Mouse (Mus musculus) forebrain, embryonic 11.5 days (tissue): ENCODE data around the gene Mast4. TPM values are rescaled to one million over a fixed set of nuclear protein-coding genes. Genes with fewer than 3 reads are reported as not detected.
A peak's percentile ranks its signal among the peaks of the same experiment; 100 is the strongest.

Experiments used
- ATAC-seq: fragments of 200-750 bp; cut with Nextera tagmentation; replicated peaks from 2 replicates; pipeline ENCODE4 v1.8.0; 2017; ENCODE audit warnings: moderate TSS enrichment; ENCODE audit not compliant: low FRiP score
- DNase-seq: peaks from one replicate; pipeline ENCODE4 v3.0.0-alpha.2; 2017; ENCODE audit warnings: low spot score
- H3K27ac ChIP-seq: fragments of 300-500 bp; sonication (generic); 2 replicates; pipeline ENCODE4 v1.5.1; 2014; ENCODE audit warnings: low read depth, low read length
- H3K27me3 ChIP-seq: fragments of 300-500 bp; sonication (generic); 2 replicates; pipeline ENCODE4 v1.6.1; 2014; ENCODE audit warnings: mild to moderate bottlenecking, low read length, mixed read lengths; ENCODE audit not compliant: control insufficient read depth, insufficient read depth
- H3K36me3 ChIP-seq: fragments of 300-500 bp; sonication (generic); 2 replicates; pipeline ENCODE4 v1.6.1; 2014; ENCODE audit warnings: mild to moderate bottlenecking, low read length, moderate library complexity, mixed read lengths; ENCODE audit not compliant: control insufficient read depth, insufficient read depth
- H3K4me1 ChIP-seq: fragments of 300-500 bp; sonication (generic); replicated peaks from 2 replicates; pipeline ENCODE4 v1.6.1; 2014; ENCODE audit warnings: low read length, mixed read lengths; ENCODE audit not compliant: control insufficient read depth, insufficient read depth
- H3K4me2 ChIP-seq: fragments of 300-500 bp; sonication (generic); 2 replicates; pipeline ENCODE4 v1.6.1; 2014; ENCODE audit warnings: low read depth, mild to moderate bottlenecking, low read length, moderate library complexity, mixed read lengths; ENCODE audit not compliant: severe bottlenecking
- H3K4me3 ChIP-seq: fragments of 300-500 bp; sonication (generic); 2 replicates; pipeline ENCODE4 v1.5.1; 2014; ENCODE audit warnings: low read depth, low read length
- H3K9ac ChIP-seq: fragments of 300-500 bp; sonication (generic); 2 replicates; pipeline ENCODE4 v1.6.1; 2014; ENCODE audit warnings: low read length
- H3K9me3 ChIP-seq: fragments of 300-500 bp; sonication (generic); 2 replicates; pipeline ENCODE4 v1.6.1; 2016; ENCODE audit warnings: low read length, mixed read lengths; ENCODE audit not compliant: control insufficient read depth
- WGBS: fragments of 180-500 bp; shearing (Covaris S2); extraction: QIAGEN DNeasy Blood & Tissue Kit; methylation state at CpG from one replicate; pipeline ENCODE4 v1.1.7; 2014; 5-methylcytosine and 5-hydroxymethylcytosine counted together
- polyA plus RNA-seq: library from polyadenylated mRNA; unstranded; fragments of >200 nt; fragmentation: Nextera tagmentation; extraction: Ambion mirVana; gene quantifications from 2 replicates; pipeline ENCODE4 v1.2.1, GENCODE M21; 2014

Mast4 gene
- polyA plus RNA-seq, 1 experiment from 2014 or later: 23.5 TPM

DNA sequence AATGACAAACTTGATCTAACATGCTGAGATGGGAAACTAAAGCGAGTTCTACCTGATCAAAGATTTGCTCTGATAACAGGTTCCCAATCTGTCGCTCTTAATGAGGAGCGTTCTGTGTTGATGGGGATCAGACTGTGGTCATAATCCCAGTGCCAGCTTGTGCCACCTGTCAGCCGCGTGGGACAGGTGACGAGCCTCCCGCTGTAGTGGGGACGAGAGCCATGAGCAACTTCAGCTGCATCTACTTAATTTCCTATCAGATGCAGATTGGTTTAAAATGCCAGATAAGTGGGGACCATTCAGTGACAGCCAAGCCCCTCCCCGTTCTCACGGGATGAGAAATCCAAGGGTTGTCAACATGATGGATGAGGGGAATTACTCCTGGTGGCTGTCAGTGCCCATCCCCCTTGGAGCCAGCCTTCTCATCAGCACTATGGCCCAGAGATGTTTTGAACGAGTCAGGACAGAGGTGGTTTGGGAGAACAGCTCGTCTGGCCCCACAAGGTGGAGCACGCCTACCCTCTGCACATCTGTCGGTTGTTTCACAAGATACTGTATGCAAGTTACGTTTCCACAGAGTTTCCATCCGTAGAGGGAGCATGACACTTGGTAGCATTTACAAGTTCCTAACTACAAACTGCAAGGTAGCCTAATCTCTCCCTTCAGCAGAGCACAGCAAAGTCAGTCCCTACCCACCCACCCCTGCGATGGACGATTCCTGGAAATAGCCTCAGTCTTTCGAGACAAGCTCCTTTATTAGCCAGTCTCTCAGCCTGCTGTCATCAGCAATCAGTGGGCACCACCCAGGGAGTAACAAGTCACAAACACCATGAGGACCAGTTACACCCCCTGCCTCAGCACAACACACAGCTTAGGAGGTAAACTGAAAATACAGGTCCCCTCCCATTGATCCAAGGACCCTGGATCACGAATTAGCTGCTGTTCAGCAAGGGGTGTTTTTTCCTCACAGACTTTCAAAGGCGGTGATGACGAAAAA is 212.2 kb downstream of the Mast4 start:
- DNase-seq (no peak), ATAC-seq (0 out of 2 replicates have a peak, but pooled peaks have one; percentile 23)
- Histone ChIP-seq H3K4me1 (no peaks in the 10 kb centered on the region; the same call in 1 of the 2 replicates), H3K4me3 (no peak overlapping the region), H3K27ac (no peak overlapping the region), H3K9ac (no peak overlapping the region), H3K4me2 (no peak overlapping the region), H3K9me3 (no peaks in the 10 kb centered on the region), H3K27me3 (no peaks in the 10 kb centered on the region), H3K36me3 (no peaks in the 10 kb centered on the region)
- WGBS: 69% methylated on average over 22 of the region's 22 CpGs

DNA sequence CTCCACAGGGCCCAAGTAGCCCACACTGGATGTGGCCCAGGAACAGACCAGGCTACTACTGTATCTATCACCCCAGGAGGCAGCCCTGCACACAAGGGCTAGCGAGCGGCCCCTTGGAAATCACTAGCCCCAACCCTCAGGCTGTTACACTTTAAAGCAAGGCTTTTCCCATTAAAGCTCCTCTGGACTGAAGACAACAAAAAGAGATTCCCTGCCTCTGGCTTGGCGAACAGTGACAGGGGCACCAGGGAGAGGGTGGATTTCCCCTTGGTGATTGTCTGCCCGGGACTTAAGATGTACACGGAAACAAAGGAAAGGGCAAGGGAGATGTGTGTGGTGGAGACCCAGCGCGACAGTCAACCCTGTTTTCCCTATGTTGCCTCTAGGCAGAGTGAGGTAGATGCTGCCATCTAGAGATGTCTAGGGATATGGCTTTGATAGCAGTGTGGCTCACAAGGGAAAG is 213.6 kb downstream of the Mast4 start:
- ATAC-seq: peak; percentile 74
- Histone ChIP-seq H3K27ac (no peak overlapping the region), H3K4me3 (no peak overlapping the region), H3K4me1 (no peaks in the 10 kb centered on the region; the same call in 1 of the 2 replicates), H3K27me3 (no peaks in the 10 kb centered on the region), H3K36me3 (no peaks in the 10 kb centered on the region), H3K9ac (no peak overlapping the region; the same call in 1 of the 2 replicates), H3K4me2 (peak overlapping the region; percentile 19; the same call in 1 of the 2 replicates), H3K9me3 (no peaks in the 10 kb centered on the region)
- DNase-seq: peak; percentile 66
- WGBS: 9% methylated on average over 7 of the region's 7 CpGs

DNA sequence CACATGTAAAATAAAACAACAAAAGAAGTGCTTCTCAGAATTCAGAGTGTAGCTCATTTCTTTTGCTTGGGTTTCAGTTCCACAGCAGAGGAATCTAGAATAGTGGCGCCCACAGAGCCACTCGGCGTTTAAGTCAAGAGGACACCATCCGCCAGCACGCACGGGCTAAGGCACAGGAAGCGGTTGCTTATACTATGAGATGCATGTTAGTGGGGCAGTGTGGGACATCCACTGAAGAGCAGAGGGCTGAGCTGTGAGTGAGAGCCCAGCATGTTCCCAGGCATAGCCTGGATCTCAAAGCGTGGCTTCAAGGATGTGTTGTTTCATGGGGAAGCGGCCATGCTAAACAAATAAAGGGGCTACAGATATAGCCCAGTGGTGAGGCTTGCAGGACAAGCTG is 214.6 kb downstream of the Mast4 start:
- no peak for ATAC-seq
- Histone ChIP-seq H3K9ac (no peak overlapping the region), H3K27ac (no peak overlapping the region), H3K9me3 (no peaks in the 10 kb centered on the region), H3K4me2 (no peak overlapping the region), H3K4me1 (no peaks in the 10 kb centered on the region; the same call in 1 of the 2 replicates), H3K27me3 (no peaks in the 10 kb centered on the region), H3K4me3 (no peak overlapping the region), H3K36me3 (no peaks in the 10 kb centered on the region)
- no peak for DNase-seq
- WGBS: 92% methylated on average over 9 of the region's 9 CpGs

DNA sequence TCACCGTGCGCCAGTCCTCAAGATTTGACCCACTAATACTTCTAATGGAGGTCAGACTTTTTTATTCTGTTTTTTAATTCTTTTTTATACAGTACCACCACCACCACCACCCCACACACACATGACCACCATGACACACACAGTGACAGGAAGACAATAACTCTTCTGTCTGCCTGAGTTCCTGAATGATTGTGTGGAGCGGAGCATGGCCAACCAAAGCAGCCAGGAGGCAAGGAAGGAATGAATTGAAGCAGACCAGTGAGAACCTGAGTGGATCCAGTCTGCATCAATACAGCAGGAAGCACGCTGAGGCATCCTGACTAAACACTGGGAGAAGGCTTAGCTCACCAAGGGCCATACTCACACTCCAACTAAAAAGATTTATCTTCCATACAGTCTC is 219.2 kb downstream of the Mast4 start:
- no peak overlapping the region for H3K27ac ChIP-seq
- WGBS: 83% methylated on average over 4 of the region's 4 CpGs
- no peaks in the 10 kb centered on the region for H3K4me1 ChIP-seq
- H3K9me3 ChIP-seq: no peaks in the 10 kb centered on the region
- no peak overlapping the region for H3K4me2 ChIP-seq
- H3K9ac ChIP-seq: no peak overlapping the region
- H3K27me3 ChIP-seq: no peaks in the 10 kb centered on the region
- H3K36me3 ChIP-seq: no peaks in the 10 kb centered on the region
- no peak overlapping the region for H3K4me3 ChIP-seq
- DNase-seq (no peak), ATAC-seq (no peak)

DNA sequence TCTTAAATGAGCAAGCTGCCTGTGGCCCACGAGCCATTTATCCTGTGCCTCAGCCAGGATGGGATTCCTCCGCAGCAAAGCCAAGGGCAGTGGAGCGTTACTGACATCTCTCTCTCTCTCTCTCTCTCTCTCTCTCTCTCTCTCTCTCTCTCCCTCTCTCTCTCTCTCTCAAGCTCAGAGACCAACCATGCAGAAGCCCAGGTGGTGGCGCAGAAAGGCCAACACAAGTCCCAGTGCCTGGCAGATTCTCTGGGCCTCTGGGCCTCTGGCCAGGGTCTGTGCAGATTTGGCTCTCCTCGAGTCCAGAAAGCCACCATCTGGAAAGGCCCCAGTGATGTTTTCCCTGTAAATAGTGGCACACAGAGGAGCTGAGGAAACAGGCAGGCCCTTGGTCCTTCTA is 220.0 kb downstream of the Mast4 start:
- no peak overlapping the region for H3K9ac ChIP-seq

DNA sequence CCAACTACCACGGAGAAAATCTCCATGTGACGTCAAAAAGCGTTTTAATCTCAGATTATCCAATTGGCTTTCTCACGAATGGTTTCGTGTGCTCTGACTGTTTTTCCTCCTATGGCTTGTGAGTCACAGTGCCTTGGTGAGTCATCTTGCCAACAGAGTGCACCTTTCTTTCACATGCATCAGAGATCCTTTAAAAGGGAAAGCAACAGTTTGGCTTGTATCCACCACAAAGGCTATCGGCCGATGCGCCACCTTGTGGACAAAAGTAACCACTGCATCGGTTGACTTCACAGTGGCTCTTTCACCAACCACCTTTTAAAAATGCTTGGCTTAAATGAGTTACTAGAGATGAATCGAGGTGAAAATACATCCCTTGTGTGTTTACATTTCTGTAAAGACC is 224.4 kb downstream of the Mast4 start:
- H3K9me3 ChIP-seq: no peaks in the 10 kb centered on the region
- H3K4me2 ChIP-seq: no peak overlapping the region
- H3K4me1 ChIP-seq: no peaks in the 10 kb centered on the region
- H3K27me3 ChIP-seq: no peaks in the 10 kb centered on the region
- ATAC-seq: peak; percentile 79; the same call in 1 of the 2 replicates
- H3K36me3 ChIP-seq: no peaks in the 10 kb centered on the region
- 33% methylated on average over 10 of the region's 10 CpGs for WGBS
- H3K4me3 ChIP-seq: no peak overlapping the region
- peak; percentile 85 for DNase-seq
- no peak overlapping the region for H3K27ac ChIP-seq
- no peak overlapping the region for H3K9ac ChIP-seq

More for the DNA sequence above, 220.0 kb downstream of the Mast4 start:
- Histone ChIP-seq H3K4me3 (no peak overlapping the region), H3K36me3 (no peaks in the 10 kb centered on the region), H3K27ac (no peak overlapping the region), H3K4me2 (no peak overlapping the region), H3K4me1 (no peaks in the 10 kb centered on the region), H3K27me3 (no peaks in the 10 kb centered on the region), H3K9me3 (no peaks in the 10 kb centered on the region)
- ATAC-seq (no peak), DNase-seq (no peak)
- 37% methylated on average over 5 of the region's 5 CpGs for WGBS

DNA sequence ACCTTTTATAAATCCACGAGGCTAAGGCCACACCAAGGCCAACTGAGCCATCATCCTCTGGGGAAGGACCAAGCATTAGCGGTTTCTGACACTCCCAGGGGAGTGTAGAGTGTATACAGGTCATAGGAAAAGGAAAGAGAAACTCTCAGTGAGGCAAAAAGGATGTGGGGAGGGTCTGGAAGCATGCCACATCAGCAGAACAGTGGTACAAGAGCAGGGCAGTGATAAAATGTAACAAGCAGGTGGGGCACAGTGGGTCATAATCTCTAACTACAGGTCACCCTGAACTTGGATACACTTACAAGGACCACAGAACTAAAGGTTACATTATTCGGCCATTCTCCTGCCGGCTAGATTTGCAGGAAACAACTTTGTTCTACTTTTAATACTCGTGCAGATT is 226.9 kb downstream of the Mast4 start:
- Histone ChIP-seq H3K9ac (no peak overlapping the region), H3K36me3 (no peaks in the 10 kb centered on the region), H3K4me3 (no peak overlapping the region), H3K27me3 (no peaks in the 10 kb centered on the region), H3K27ac (no peak overlapping the region), H3K4me2 (no peak overlapping the region), H3K4me1 (no peaks in the 10 kb centered on the region), H3K9me3 (no peaks in the 10 kb centered on the region)
- WGBS: 87% methylated on average over 5 of the region's 5 CpGs
- DNase-seq (no peak), ATAC-seq (no peak)

DNA sequence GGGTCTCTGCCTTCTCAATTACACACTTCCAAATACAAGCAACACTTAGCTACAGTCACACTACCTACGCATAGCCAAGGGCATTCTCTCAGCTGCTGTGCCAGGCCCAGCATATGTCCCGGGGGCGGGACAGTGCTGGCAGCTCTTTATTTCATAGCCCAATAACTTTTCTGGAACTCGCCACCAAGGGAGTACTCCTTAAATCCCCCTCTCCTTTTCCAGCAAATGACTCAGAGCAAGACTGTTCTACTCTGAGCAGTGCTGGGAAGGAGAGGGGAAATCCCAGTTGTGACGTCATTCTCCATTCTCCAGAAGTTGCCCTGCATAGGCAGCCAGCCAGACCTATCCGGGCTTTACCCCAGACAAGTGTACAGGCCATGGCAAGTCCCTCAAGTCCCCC is 231.7 kb downstream of the Mast4 start:
- DNase-seq: no peak
- 79% methylated on average over 6 of the region's 6 CpGs for WGBS
- H3K9me3 ChIP-seq: no peaks in the 10 kb centered on the region
- no peak overlapping the region for H3K9ac ChIP-seq
- no peak overlapping the region for H3K27ac ChIP-seq
- ATAC-seq: no peak
- no peak overlapping the region for H3K4me2 ChIP-seq
- no peak overlapping the region for H3K4me3 ChIP-seq
- H3K36me3 ChIP-seq: no peaks in the 10 kb centered on the region
- no peaks in the 10 kb centered on the region for H3K4me1 ChIP-seq
- H3K27me3 ChIP-seq: no peaks in the 10 kb centered on the region; the same call in 1 of the 2 replicates
